13 mouse cellular contexts compared by ENCODE assay signal in genomic region chr5:104417721-104418120, GRCm38 (mm10). TPM values are rescaled to one million over a fixed set of nuclear protein-coding genes. Genes with fewer than 3 reads are reported as not detected.
"Had no signal": no experiment of that assay in that cellular context is flagged by ENCODE, and none has a peak within 500 bp of the region (broad histone marks: within the 10 kb centered on the region; RNA-seq: fewer than 3 reads in every experiment).

No protein-coding gene starts in this region.

- H3K9ac ChIP-seq: intestine, embryonic 15.5 days; liver, embryonic 13.5 days; liver, postnatal 0 days; lung, embryonic 15.5 days; midbrain, embryonic 12.5 days; neural tube, embryonic 13.5 days had no signal

- H3K4me1 ChIP-seq: intestine, embryonic 15.5 days; liver, embryonic 13.5 days; lung, embryonic 15.5 days; midbrain, embryonic 12.5 days; neural tube, embryonic 13.5 days had no signal

- H3K36me3 ChIP-seq: intestine, embryonic 15.5 days; limb, embryonic 10.5 days; liver, embryonic 13.5 days; lung, embryonic 15.5 days; midbrain, embryonic 12.5 days; neural tube, embryonic 13.5 days had no signal

- H3K4me3 ChIP-seq: intestine, embryonic 15.5 days; left cerebral cortex, adult 2 months; limb, embryonic 10.5 days; liver, embryonic 13.5 days; lung, embryonic 15.5 days; midbrain, embryonic 12.5 days; neural tube, embryonic 13.5 days had no signal

- H3K27ac ChIP-seq: intestine, embryonic 15.5 days; left cerebral cortex, adult 2 months; liver, embryonic 13.5 days; lung, embryonic 15.5 days; macrophage; midbrain, embryonic 12.5 days; neural tube, embryonic 13.5 days had no signal

- DNase-seq: liver, embryonic 13.5 days; liver, postnatal 0 days; lung, postnatal 14 days; right cerebral cortex, postnatal 25 days had no signal

- H3K27me3 ChIP-seq: intestine, embryonic 15.5 days; liver, embryonic 13.5 days; lung, embryonic 15.5 days; midbrain, embryonic 12.5 days; neural tube, embryonic 13.5 days had no signal

- ATAC-seq: intestine, embryonic 15.5 days; liver, postnatal 0 days; midbrain, embryonic 16.5 days had no signal

- H3K9me3 ChIP-seq: intestine, embryonic 15.5 days; limb, embryonic 10.5 days; liver, embryonic 13.5 days; lung, embryonic 15.5 days; midbrain, embryonic 12.5 days; neural tube, embryonic 13.5 days had no signal

- H3K4me2 ChIP-seq: intestine, embryonic 15.5 days; liver, embryonic 13.5 days; lung, embryonic 15.5 days; midbrain, embryonic 12.5 days; neural tube, embryonic 13.5 days had no signal

RNA-seq across cellular contexts. Expression of gene Spp1, which starts 17.2 kb away (rescaled TPM):
- total RNA-seq: megakaryocyte-erythroid progenitor cell, adult 5-6 weeks had no signal
